Mouse (Mus musculus) activated CD4-positive, CD25-positive, alpha-beta regulatory T cell, adult 4 months (primary cell): ENCODE results near the gene Cped1. TPM values are rescaled to one million over a fixed set of nuclear protein-coding genes. Genes with fewer than 3 reads are reported as not detected.

ENCODE experiments used
- ATAC-seq: one replicate; pipeline ENCODE4 v1.8.0; 2017
- polyA plus RNA-seq, 2 experiments: library from polyadenylated mRNA; unstranded; fragments of 100-300 nt; shearing (Covaris generic); gene quantifications; one replicate each; pipeline ENCODE4 v1.2.1; 2017

The Cped1 gene
- polyA plus RNA-seq, 2 experiments from 2014 or later = 0.29 TPM; not detected in 1

DNA sequence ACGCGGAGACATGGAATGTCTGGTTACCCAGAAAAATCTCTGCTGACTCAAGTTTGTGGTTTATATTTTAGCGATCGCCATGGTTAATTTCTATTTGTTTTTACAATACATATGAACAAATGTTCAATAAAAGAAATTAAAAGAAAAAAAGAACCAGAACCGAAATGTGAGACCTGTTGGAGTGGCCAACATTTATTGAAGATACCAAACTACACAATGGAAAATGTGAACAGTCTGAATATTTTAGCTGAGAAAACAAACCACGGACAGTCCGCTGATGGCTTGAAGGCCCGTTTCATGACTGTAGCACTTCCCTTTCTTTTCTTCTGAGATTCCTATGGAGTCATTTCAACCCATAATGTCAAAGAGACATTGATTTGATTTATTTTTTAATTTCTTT lies 201.3 kb downstream of the Cped1 start:
- no peak for ATAC-seq

DNA sequence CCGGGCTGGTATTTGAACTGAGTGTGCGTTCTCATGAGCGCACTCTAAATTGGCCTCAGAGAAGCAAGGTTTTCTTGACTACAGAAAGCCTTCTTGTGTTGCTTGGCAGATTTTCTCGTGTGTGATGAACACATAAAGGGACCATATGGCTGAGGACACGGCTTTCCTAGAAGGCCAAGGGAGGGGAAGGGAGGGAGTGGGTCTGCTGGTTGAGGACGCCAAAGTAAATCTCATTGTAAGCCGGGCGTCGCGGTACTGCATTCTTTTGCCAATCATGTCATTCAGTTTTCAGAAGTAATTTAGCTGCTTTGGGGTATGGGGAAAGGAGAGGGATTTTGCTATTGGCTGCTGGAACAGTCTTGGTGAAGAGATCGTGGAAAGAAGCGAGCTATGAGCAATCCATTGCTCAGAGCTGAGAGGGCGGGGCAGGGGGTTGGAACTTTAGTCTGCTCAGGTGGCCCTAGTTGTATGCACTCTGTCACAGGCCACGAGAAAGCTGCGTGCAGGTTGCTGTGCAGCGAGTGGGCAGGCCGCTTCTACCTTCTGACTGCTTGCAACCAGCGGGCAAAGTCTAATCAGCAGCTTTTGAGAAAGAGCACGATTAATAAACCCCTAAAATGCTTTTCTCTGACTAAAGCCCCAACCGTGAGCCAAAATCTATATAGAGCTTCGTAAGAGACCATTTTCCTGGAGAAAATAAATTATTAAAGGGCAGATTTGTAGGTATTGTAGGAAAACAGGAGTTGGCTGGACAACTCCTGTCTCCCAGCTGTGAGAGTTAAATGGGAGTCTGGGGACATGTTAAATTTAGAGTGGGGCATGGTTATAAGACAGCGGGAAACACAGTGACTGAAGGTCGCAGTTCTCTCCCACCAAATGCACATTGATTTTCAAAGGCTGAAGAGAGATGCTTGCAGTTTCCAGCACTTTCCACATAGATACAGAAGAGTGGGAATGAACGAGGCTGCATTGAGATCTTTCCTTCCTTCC lies 203.9 kb downstream of the Cped1 start:
- no peak for ATAC-seq

DNA sequence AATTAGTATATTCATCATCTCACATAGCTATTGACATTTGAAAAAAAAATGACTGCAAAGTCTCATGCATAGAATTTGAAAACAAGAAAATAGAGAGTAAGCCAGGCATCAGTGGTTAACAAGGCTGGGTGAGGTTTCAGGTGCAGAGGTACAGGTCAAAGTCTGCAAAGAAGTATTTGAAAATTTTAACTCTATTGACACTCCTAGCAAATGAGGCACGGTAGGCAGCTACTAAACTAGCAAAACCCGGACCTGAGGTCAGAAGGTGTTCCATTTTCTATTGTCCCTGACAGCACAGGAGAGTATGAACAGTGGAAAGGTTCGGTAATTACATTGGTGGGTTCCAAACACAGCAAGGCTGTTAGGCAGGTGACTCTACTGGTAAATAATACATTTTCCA lies 212.9 kb downstream of the Cped1 start:
- ATAC-seq = no peak

DNA sequence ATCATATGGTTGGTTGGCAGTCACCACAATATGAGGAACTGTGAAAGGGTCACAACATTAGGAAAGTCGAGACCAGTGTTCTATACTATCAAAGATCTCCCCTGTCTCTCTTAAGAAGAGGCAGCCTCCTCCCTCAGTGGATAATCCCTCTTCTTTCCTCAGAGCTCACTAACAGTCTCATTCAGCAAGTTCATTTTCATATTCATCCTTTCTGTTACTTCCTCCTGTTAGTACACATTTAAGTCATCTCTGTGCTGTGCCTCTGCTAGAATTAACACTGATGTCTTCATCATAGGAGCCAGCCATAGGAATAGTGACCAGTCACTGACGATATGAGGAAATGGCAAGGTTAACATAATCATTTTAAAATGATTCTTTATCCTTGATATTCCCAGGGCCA lies 213.8 kb downstream of the Cped1 start:
- no peak for ATAC-seq

DNA sequence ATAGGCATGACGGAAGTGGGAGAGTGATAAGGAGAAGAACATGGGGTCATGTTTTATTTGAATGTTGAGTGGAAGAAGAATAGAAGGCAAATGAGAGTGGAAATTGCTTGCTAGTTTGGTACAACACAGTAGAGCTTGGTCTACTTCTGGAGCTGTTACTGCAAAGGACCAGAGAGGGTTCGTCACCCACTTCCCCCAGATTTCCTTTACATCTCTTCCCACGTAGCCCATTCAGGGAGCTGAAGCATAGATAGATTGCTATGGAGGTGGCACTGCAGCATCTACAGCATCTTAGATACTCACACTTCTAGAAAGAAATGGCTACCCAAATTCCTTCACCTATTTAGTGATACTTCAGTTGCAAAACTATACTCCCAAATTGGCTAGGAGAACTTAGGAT lies 214.4 kb downstream of the Cped1 start:
- ATAC-seq = no peak

DNA sequence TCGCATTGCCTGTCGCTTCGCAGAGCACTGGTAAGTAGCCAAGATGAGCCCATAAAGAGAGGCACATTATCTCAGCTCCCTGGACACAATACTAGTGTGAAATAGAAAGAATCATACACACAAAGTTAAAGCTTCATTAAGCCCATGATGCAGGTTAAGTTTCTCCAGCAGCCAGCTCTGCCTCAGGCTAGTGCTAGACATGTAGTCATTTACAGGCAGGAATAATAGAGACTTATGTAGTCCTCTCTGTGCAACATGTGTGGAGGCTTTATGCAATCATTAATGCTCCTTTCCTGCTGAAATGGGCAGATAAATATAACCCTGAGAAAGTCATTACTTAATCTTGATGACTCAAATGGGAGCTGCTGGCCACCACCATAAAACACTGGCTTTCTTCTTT lies 216.2 kb downstream of the Cped1 start:
- ATAC-seq = no peak

DNA sequence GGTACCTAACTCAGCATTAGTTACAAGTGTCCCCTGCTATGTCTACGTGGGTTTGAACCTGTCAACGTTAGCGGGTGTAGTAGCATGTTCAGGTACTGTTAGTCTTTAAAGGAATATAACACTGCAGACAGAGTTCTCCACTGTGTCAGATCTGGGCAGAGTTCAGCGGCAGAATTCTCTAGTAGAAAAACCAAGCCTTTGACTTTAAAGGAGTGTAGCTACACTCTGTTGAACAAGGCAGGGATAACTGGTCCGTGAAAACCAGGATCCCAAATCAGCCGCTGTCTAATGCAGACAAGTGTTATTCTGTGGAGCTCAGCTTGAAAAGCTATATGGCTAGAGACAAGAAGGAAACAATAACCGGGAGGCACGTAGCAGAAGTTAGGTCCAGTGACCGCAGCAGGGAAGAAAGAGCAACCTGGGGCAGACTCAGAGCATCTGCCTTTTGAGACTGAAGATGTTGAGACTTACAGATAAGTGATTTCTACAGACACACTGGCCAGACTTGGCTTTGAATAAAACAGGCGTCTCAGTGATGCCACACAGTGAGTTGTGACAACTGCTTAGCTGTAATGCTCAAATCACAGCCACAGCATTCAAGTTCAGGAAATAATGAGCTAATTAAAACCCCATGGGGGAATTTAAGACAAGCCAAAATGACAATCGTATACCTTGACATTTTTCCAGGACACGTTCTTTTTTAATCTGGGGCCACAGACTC lies 219.5 kb downstream of the Cped1 start:
- no peak for ATAC-seq

DNA sequence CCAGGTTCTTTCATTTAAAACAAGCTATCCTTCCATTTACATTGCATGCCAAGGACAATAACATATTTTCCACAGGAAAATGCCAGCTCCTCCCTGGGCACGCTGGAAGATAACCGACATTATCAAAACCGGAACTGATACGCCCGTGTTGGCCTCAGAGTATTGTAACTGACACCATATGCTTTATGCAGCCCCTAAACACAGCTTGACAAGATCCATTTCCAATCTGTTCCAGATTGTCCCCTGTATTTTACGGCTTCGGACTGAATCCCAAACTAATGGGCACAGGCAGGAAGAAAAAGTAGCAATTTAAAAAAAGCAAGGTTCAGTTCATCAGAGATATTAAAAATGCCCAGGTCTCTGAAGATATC lies 220.0 kb downstream of the Cped1 start:
- ATAC-seq = no peak

DNA sequence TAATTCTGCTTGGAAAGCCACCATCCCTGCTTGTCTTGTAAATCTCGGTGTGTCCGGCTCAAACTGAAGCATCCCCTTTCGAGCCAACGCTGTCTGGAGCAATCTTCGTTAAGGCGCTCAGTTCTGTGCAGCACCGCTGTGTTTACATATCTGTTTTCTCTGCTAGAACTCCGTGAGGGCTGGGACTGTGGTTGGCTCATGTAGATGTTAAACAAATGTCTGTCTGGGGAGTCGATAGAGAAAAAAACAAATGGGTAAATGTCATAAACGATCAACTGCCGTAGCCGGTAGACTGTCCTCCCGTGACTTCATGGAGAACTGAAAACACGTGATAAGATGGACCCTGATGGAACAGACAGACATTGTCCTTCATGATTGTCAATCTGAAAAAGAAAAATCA lies 220.5 kb downstream of the Cped1 start:
- no peak for ATAC-seq

DNA sequence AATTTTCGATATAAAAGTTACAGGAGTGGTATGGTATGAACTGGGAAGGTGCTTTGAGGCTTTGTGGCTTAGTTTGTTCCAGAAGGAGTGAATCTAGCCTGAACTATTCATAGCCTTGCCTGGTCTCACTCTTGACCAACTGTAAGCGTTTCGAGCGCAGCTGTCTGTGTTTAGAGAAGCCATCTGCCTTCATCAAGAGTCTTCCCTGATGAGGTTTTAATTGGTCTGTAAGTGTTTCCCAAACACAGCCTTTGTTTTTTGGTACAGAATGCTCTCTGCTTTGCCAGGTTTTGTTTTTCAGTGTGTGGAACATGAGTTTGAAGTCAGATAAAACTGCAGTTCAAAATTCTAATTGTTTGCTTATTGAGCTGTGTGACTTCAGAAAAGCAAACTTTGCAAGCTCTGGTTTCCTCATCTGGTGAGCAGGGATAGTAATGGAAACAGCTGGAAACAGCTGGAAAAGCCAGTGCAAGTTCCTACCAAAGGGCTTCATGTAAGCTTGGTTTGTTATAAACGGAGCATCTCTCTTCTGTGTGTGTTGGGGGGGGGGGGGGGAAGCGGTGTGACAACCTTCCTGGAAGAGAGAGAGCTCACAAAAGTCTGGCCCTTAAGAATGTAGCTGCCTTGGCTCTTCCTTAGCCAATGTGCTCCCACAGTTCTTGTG lies 221.0 kb downstream of the Cped1 start:
- no peak for ATAC-seq

DNA sequence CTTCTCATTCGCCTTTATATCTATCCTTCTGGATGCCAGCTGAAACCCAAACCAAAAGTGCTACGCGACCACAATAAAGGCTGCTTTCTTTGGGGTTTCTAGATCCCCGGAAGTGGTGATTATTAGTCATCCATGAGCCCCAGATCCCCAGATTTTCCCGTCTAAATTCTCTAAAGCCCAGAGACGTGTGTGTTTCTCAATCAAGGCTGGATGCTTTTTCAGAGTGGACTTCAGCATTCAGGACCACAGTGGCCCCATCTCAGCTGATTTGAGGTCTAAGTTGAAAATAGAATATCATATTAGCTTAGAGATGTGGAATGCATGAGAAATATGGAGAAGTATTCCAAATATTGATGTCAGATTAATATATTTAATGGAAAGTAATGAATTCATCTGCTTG lies 226.4 kb downstream of the Cped1 start:
- ATAC-seq = no peak

DNA sequence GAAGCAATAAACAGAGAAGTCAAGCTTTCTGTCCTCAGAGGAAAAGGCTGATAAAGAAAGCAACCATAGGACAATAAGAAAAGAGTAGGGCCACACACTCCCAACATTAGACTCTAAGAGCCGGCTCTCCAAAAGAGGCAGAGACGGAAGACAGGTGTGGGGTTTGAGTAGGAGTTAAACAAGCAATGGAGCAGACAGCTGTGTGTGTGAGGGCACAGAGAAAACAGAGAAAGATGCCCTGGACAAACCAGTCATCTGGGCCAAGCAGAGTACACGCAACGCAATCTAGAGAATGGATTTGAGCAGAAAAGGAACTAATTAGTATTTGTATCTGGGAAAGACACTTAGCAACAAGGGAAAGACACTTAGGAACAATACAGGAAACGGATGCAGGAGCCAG lies 227.5 kb downstream of the Cped1 start:
- no peak for ATAC-seq

DNA sequence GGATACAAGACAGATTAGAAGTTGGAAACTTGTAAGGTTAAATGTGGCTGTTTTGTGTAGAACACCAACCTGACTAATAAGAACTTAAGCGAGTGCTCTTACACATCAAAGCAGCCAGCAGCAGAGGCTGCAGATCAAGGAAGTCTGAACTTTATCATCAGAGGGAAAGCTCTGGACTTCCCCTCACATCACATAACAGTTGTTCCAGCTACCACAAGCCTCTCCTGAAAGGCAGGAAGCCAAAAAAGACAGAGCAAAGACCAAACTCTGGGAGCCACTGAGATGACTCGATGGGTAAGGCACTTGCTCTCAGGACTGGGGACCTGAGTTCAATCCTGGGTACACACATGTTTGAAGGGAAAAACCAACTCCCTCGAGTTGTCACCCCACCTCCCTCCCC lies 228.1 kb downstream of the Cped1 start:
- no peak for ATAC-seq

DNA sequence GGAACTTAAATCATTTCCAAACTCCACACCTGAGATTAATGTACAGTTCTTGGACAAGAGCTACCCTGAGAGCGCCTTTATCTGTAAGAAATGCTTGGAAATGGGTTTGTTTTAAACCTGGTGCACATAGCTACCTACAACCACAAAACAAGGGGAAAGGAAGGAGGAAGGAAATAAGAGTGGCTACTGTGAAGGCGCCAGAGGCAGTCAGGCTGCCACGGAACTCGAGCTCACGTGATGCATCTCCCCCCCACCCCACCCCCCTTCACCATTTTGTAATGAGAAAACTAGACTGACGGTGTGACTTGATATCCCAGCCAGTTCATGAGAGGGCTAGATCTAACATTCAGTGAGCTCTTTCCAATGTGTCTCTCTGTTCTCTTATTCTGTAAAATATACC lies 228.9 kb downstream of the Cped1 start:
- ATAC-seq = no peak

DNA sequence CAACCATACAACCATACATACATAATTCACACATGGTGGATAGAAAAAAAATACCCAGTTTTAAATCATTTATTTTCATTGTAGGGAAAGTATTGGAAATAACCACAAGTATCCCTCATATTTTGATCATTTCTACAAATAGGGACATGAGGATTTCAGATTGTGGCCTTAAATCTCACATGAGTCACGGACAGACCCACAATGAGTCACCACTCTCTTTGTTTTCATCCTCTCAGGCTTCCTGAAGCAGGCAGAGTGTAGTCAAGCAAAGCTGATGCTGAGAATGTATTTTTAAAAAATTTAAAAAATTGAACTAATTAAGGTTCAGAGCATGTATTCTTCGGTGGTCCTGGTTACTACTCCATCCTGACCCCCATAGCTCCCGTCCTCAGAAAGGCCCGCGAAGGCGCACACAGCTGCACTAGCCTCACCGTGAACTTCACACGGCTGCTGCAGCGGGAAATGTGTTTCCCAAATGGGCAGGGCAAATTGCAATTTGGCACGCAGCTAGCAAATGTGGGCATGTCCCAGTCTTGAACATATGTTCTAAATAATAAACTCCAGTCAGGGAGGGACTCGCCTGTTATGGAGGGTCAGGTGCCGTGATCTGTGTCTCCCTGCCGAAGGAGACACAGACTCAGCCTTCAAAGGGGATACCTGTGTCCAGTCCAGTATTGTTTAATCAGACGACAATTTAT lies 230.7 kb downstream of the Cped1 start:
- ATAC-seq = no peak

DNA sequence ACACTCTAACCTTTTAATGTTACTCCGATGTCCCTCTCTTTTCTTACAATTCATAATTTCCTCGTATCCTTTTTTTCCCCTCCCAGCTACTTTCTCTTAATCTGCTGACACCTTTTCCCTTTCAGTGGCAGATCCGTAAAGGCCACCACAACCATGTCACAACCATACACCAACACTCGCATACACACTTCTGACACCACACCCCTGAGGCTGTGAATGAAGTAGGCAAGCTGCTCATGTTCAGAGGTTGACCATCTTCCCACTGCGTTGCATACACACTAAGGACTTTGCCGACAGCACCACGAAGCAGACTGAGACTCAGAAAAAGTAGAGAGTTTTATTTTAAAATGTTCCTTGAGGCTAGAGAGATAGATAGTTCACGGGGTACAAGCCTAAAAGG lies 235.4 kb downstream of the Cped1 start:
- ATAC-seq = no peak

DNA sequence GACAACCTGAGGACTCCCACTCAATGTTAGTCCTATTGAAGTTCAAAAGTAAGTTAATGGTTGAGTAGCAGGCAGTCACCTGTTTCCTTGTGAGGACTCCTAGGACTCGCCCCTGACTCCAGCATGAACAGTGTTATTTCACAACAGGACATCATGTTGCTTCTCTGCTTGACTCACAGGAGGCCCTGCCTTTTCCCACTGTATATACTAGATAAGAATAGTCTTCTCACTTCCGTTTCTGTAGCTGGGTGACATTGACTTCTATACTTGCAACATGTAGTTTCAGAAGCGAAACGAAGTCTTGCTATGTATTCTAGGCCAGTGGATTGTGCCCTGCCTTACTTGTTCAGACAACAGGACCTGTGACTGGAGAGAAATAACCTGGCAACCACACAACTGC lies 236.4 kb downstream of the Cped1 start:
- ATAC-seq = no peak

DNA sequence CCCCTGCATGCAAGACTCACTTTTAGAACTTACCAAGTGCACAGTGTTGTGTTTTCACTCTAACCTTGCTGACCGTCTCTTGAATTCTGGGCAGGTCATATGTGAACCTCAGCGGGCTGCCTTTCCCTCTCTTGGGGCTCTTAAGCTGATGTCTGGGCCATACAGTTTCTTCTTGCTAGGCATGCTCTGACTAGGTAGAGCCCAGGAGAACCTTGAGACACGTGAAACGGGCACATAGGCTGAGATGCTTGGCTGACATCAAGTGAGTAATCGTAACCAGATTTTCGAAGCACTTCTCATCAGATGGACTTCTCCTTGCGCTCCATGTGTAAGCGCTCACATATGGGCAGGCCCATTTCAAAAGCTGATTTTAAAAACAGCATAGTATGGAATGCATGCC lies 237.2 kb downstream of the Cped1 start:
- no peak for ATAC-seq

DNA sequence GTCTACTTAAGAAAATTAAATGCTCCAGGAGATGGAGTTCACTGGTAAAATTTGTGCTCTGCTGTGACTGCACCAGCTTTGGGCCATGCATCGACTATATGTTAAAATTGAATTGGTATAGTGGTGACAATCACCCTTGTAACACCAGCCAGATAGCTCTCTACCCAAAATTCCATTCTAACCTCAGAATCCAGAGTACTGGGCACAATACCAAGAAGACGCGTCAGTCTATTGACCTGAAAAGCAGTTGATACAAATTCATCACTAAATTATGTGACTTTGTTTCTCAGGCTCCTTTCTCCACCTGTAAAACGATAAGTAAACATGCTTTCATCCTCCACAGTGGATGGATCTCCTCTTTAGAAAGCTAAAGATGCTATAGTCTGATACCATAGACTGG lies 238.6 kb downstream of the Cped1 start:
- ATAC-seq = no peak

DNA sequence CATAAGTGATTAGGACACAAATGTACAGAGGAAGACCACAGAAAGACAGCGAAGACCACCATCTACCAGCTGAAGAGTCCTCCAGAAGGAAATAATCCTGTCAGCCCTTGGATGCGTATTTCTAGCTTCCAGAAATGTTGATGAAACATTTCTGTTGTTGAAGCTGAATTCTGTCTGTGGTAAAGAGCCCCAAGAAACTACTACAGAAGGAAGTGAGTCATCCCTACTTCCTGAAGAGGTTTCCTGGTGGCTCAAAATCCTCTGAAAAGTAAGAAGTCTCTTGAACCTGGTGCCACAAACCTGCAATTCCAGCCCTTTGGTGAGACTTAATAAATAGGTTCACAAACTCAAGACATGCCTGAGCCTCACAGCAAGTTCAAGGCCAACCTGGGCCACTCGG lies 245.5 kb downstream of the Cped1 start:
- ATAC-seq = no peak

DNA sequence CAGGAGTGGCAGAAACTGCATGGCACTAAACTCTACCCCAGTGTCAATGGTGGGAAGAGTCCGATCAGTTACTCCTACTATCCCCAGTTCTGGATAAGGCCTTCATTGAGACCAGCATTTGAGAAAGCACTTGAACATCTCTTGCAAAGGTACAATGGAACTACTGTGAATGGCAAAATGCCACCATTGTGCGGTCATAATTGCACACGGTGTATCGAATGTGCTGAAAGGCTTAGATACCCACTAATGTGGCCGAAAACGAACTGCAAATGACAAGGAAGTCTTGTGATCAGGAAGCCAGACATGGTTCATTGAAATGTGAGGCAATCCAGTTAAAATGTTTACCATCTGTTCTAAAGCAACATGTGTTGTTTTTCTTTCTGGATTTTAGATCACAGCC lies 247.8 kb downstream of the Cped1 start:
- no peak for ATAC-seq

DNA sequence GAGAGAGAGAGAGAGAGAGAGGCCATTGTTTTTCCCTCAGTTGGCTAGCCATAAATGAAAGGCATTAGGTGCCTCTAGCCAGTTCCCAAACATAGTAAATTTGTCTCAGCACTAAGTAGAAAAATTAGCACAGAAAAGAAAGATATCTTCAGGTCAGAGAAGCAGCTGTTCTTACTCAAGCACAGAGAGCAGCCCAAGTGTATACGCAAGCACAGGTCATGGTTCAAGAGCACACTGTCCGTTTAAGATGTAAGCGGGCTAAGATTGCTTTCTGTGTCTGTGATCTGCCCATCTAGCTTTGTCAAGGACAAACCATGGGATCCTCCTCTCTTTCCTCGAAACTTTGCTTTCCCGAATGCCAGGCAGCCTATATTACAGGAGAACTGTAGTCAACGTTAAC lies 249.4 kb downstream of the Cped1 start:
- ATAC-seq = no peak

DNA sequence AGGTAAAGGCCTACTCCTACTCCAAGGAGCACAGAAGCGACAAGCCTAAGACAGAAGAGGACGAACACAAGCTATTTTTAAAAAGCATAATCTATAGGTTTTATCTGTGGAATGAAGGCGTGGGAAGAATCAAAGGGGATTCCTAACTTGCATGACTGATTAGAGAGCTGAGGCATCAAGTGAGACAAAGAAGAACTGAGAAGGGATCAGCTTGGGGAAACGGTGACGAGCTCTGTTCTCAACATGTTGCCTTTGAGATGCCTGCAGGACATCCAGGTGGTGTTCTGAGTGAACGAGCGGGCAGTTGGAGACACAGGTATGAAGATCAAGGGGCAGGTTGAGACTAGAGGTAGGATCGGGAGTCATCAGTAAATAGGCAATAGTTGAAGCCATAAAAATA lies 257.6 kb downstream of the Cped1 start:
- no peak for ATAC-seq
